In the genomic region with DNA sequence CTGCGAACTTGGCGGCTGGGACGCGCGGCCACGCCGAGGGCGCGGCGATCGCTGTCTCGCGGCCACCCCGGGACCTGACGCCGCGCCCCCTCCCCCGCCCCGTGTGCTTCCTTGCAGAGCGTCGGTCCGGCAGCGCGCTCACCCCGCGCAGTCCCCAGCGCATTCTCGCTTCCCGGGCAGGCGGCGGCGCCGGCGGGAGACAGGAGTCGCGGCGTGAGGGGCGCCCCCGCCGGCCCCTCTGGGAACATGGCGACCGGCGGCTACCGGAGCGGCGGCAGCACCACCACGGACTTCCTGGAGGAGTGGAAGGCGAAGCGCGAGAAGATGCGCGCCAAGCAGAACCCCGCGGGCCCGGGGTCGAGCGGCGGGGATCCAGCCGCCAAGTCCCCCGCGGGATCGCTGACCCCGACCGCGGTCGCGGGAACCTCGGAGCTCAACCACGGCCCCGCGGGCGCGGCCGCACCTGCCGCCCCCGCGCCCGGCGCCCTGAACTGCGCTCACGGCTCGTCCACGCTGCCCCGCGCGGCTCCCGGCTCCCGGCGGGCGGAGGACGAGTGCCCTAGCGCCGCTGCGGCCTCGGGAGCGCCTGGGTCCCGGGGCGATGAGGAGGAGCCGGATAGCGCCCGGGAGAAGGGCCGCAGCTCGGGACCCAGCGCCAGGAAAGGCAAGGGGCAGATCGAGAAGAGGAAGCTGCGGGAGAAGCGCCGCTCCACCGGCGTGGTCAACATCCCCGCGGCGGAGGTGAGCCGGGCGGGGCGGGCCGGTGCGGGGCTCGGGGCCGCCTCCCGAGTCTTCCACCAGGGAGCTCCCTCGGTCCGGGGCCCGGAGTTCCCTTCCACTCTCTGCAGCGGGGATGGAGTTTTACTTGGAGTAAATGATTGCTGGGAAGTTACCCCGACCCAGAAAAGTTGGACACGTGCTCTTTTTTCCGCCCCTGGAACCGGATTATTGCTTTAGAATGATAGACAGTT, we compare ENCODE assay signal across 8 mouse cellular contexts. TPM values are rescaled to one million over a fixed set of nuclear protein-coding genes. Genes with fewer than 3 reads are reported as not detected.
DNase-seq lines count a peak whose midpoint lies in the region; ATAC-seq and TF ChIP-seq lines count a peak whose summit lies in the region.

No protein-coding gene starts in this region.

- H3K36me3 ChIP-seq in C2C12 (ENCODE audit: control insufficient read depth, insufficient read depth), result no peaks in the 10 kb centered on the region
- no peaks in the 10 kb centered on the region for H3K36me3 ChIP-seq in heart, embryonic 11.5 days (ENCODE audit: control insufficient read depth, insufficient read depth, low read length)
- H3K36me3 ChIP-seq in liver, postnatal 0 days (replicated peaks; ENCODE audit: insufficient read depth, low read length), result no peaks in the 10 kb centered on the region
- H3K36me3 ChIP-seq in neural tube, embryonic 15.5 days, result no peaks in the 10 kb centered on the region

- H3K9me3 ChIP-seq in heart, embryonic 11.5 days (replicated peaks; ENCODE audit: control insufficient read depth, low read length), result no peaks in the 10 kb centered on the region
- no peaks in the 10 kb centered on the region for H3K9me3 ChIP-seq in liver, postnatal 0 days (ENCODE audit: low read length)
- H3K9me3 ChIP-seq in neural tube, embryonic 15.5 days (replicated peaks), result no peaks in the 10 kb centered on the region

- no peak for TF ChIP-seq EP300 in liver, postnatal 0 days (IDR thresholded peaks at IDR 0.05; ENCODE audit: low read depth)

- H3K4me2 ChIP-seq in heart, embryonic 11.5 days, result peak overlapping the region; percentile 78
- H3K4me2 ChIP-seq in liver, postnatal 0 days (ENCODE audit: low read depth, low read length), result peak overlapping the region; percentile 80
- H3K4me2 ChIP-seq in neural tube, embryonic 15.5 days, result peak overlapping the region; percentile 98

- H3K4me3 ChIP-seq in C2C12 (ENCODE audit: insufficient read depth, poor library complexity, severe bottlenecking), result peak overlapping the region; percentile 31
- peak overlapping the region; percentile 92 for H3K4me3 ChIP-seq in heart, embryonic 11.5 days (ENCODE audit: low read depth, low read length)
- peak overlapping the region; percentile 64 for H3K4me3 ChIP-seq in liver, postnatal 0 days (ENCODE audit: low read depth, low read length)
- peak overlapping the region; percentile 82 for H3K4me3 ChIP-seq in neural tube, embryonic 15.5 days (replicated peaks)

- TF ChIP-seq CTCF in C2C12 (IDR thresholded peaks at IDR 0.05; ENCODE audit: control insufficient read depth, insufficient read depth, insufficient read length), result no peak
- TF ChIP-seq CTCF in liver, postnatal 0 days (IDR thresholded peaks at IDR 0.05; ENCODE audit: low read depth), result peak; percentile 46

- peak overlapping the region; percentile 13 for H3ac ChIP-seq in C2C12 (ENCODE audit: control insufficient read depth, insufficient read length, low read depth)

- no peaks in the 10 kb centered on the region for H3K79me3 ChIP-seq in C2C12 (ENCODE audit: low read depth)

- peaks cover 2% of the 10 kb centered on the region; the same call in 1 of the 2 replicates for H3K4me1 ChIP-seq in heart, embryonic 11.5 days (ENCODE audit: control insufficient read depth, insufficient read depth, low read length)
- H3K4me1 ChIP-seq in liver, postnatal 0 days (ENCODE audit: insufficient read depth), result no peaks in the 10 kb centered on the region
- H3K4me1 ChIP-seq in neural tube, embryonic 15.5 days, result peaks cover 18% of the 10 kb centered on the region

- DNase-seq in adrenal gland, adult 2 months, result peak; percentile 74
- DNase-seq in embryo, embryonic 9.5 days (ENCODE audit: extremely low spot score), result peak; percentile 63
- peak; percentile 88 for DNase-seq in kidney, adult 9 months
- DNase-seq in liver, postnatal 0 days, result peak; percentile 64
- peak; percentile 56 to 68 for DNase-seq in urinary bladder, postnatal 4 days (ENCODE audit: low spot score in 2 of 2)

- H3K27me3 ChIP-seq in C2C12 (ENCODE audit: control insufficient read depth, insufficient read depth, insufficient read length), result peaks cover 4% of the 10 kb centered on the region
- H3K27me3 ChIP-seq in heart, embryonic 11.5 days (ENCODE audit: control insufficient read depth, insufficient read depth, low read length), result peaks cover 9% of the 10 kb centered on the region
- peaks cover 35% of the 10 kb centered on the region for H3K27me3 ChIP-seq in liver, postnatal 0 days (ENCODE audit: insufficient read depth, low read length)
- H3K27me3 ChIP-seq in neural tube, embryonic 15.5 days (replicated peaks), result peaks cover 22% of the 10 kb centered on the region

- ATAC-seq in heart, embryonic 11.5 days (replicated peaks; ENCODE audit: insufficient number of reproducible peaks, low FRiP score, low TSS enrichment), result peak; percentile 70
- peak; percentile 72 for ATAC-seq in liver, postnatal 0 days
- ATAC-seq in neural tube, embryonic 15.5 days (ENCODE audit: low FRiP score), result peak; percentile 61

- H3K9ac ChIP-seq in heart, embryonic 11.5 days (ENCODE audit: low read depth, low read length), result peak overlapping the region; percentile 94
- peak overlapping the region; percentile 57 for H3K9ac ChIP-seq in liver, postnatal 0 days (replicated peaks)
- peak overlapping the region; percentile 64 for H3K9ac ChIP-seq in neural tube, embryonic 15.5 days (replicated peaks)

- WGBS in heart, embryonic 11.5 days (ENCODE audit: insufficient replicate concordance), result under 1% methylated on average over 103 of the region's 129 CpGs
- WGBS in liver, postnatal 0 days (ENCODE audit: insufficient replicate concordance), result 2% methylated on average over 99 of the region's 129 CpGs
- WGBS in neural tube, embryonic 15.5 days, result under 1% methylated on average over 104 of the region's 129 CpGs

- no peaks in the 10 kb centered on the region for H3K79me2 ChIP-seq in C2C12 (ENCODE audit: control insufficient read depth, insufficient read depth)

- H3K27ac ChIP-seq in heart, embryonic 11.5 days (ENCODE audit: low read depth, low read length), result peak overlapping the region; percentile 83
- peak overlapping the region; percentile 74 for H3K27ac ChIP-seq in liver, postnatal 0 days (ENCODE audit: low read depth)
- H3K27ac ChIP-seq in neural tube, embryonic 15.5 days (replicated peaks), result peak overlapping the region; percentile 51

TF ChIP-seq in C2C12, 6 proteins besides CTCF, POLR2A, EP300 and RAD21:
- TF ChIP-seq MYOG (IDR thresholded peaks at IDR 0.05; ENCODE audit: control insufficient read depth, extremely low read depth, insufficient read length), result no peak

RNA-seq across cellular contexts. Expression of a gene that starts 0.9 kb away (rescaled TPM):
- polyA plus RNA-seq in C2C12 (2012; fragmentation: generic; extraction: Trizol), result 4.2 TPM
- 10 to 100 TPM; 11.5 to 11.9 TPM for total RNA-seq in adrenal gland, adult 2 months (2021)
- 10.0 and 14.5 TPM in 2 replicates for polyA plus RNA-seq in adrenal gland, adult 2 months (2012; rRNA removed)
- polyA plus RNA-seq in heart, embryonic 11.5 days (2014; fragmentation: Nextera tagmentation; extraction: Ambion mirVana), result 16.8 and 18.7 TPM in 2 replicates
- 3.5 and 4.9 TPM in 2 replicates for polyA plus RNA-seq in liver, postnatal 0 days (2015; fragmentation: Nextera tagmentation; extraction: Ambion mirVana)
- polyA plus RNA-seq in neural tube, embryonic 15.5 days (2015; fragmentation: Nextera tagmentation; extraction: Ambion mirVana), result 2.9 and 3.3 TPM in 2 replicates

Comparison
In these comparisons a context has a peak if more than half of its experiments do, and no peak if none do; other contexts are left out.
1. Peak in every context shown above with its lines: DNase-seq, ATAC-seq, H3K4me3 ChIP-seq and H3K27ac ChIP-seq.
2. H3K4me3 ChIP-seq: peak in every context shown above with its lines; median percentile 92 in heart, embryonic 11.5 days; 82 in neural tube, embryonic 15.5 days; 64 in liver, postnatal 0 days; 31 in C2C12.